Mouse (Mus musculus) thymus, postnatal 4 days (tissue): ENCODE measurements at regions not wholly inside any gene's neighbourhood (a gene's known extent, or its start where the extent isn't known, plus 50 kb on each side); places are given as distances from the start of the nearest gene placed in this dataset.

Experiments
- DNase-seq: peaks from one replicate; pipeline ENCODE4 v3.0.0; 2021

DNA sequence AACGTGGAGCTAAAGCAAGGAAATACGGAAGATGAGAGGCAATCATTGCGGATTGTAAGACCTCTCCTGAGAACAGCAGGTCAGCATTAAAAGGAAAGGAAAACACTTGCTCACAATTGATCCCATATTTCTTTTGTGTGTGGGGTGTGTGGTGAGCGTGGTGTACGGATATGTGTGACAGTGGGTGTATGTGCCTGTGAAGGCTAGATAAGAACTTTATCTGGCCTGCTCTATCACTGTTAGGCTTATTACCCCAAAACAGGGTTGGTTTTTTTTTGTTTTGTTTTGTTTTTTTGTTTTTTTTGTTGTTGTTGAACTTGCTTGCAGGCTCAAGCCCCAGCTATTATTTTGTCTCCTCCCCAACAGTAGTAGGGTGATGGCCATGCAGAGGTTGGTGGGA, 102.5 kb downstream of the Uchl5 start:
- no peak for DNase-seq

DNA sequence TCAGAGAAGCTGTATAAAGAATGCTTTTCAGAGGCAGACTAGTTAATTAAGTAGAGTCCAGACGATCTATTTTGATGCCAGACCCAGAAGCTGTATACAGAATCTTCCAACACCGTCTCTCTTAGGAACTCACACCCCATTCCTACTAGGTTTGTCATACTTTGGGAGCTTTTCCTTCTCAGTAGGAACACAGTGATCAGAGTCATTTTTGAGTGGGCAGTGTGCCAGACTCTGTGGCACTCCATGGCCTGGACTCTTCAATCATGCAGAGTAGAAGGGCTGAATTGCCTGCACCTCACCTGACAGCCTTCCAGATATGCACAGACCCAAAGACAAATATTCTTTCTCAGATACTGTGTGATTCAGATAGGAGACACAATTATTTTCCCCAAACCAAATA, 101.2 kb downstream of the Uchl5 start:
- DNase-seq = no peak

DNA sequence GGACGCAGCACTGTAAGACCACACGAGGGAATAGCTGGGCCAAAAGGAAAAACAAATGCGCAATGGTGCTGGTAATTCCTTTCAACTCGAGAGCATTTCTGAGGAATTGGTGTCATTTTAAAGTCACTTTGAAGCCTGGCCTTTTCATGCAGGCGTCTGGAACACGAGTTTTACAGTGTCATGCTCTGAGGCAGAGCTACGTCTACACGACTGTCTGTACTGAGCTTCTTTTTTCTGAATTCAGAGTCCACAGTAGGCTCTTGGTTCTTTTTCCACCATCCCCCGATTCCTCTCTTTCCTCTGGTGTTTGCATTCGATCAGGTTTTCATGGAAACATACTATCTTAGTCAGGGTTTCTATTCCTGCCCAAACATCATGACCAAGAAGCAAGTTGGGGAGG, 83.2 kb downstream of the Uchl5 start:
- no peak for DNase-seq

DNA sequence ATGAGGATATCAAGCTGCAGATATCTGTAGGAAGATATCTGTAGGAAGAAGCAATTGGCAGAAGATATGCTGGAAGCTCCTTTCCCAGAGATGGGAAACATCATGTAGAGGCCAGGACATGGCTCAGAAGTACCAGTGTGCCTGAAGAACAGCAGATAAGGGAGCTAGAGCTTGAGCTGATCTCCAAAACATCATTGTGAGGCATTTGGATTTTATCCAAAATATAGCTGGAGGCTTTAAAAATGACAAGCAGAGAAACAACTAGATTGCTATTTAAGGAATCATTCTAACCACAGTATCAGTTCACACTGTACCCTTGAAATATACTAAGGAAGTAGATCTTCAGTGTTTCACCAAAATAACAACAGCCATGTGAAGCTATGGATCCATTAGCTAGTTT, 81.5 kb downstream of the Uchl5 start:
- no peak for DNase-seq
